Mouse (Mus musculus) kidney, postnatal 4 days (tissue): Measurements from ENCODE around the gene Olfr311.
"Not testable (repeated sequence)": the region's sequence is repeated elsewhere in the genome, so short reads cannot be mapped to it uniquely, and the experiment has no call there.

ENCODE experiments used
- DNase-seq, 2 experiments: peaks; one replicate each; pipeline ENCODE4 v3.0.0; 2021; ENCODE audit warnings: mixed read lengths in 2 of 2

The Olfr311 gene

GRCm38 (mm10) chr11:58838951-58839350, at the start of gene Olfr311:
TSS of gene Olfr311 (plus strand) at chr11:58839251.
- not testable (repeated sequence) for DNase-seq

GRCm38 (mm10) chr11:58789532-58789931, 49.5 kb upstream of the Olfr311 start:
- no peak for DNase-seq

- no peak for DNase-seq
Observed at GRCm38 (mm10) chr11:58790053-58790452, 49.0 kb upstream of the Olfr311 start.

GRCm38 (mm10) chr11:58790646-58791045, 48.4 kb upstream of the Olfr311 start:
- no peak for DNase-seq

- no peak for DNase-seq
Observed at GRCm38 (mm10) chr11:58795856-58796255, 43.2 kb upstream of the Olfr311 start.

GRCm38 (mm10) chr11:58796850-58797249, 42.2 kb upstream of the Olfr311 start:
- peak; percentile 9 to 13 for DNase-seq

GRCm38 (mm10) chr11:58799747-58800146, 39.3 kb upstream of the Olfr311 start:
- DNase-seq = no peak

GRCm38 (mm10) chr11:58801558-58802228, 37.4 kb upstream of the Olfr311 start, which contains the start of gene Fam183b:
TSS of gene Fam183b (minus strand) at chr11:58801960.
- DNase-seq = peak in 1 of 2 experiments; percentile 6

- DNase-seq = no peak
Observed at GRCm38 (mm10) chr11:58803871-58804270, 35.2 kb upstream of the Olfr311 start.

GRCm38 (mm10) chr11:58804393-58804792, 34.7 kb upstream of the Olfr311 start:
- DNase-seq = no peak

GRCm38 (mm10) chr11:58812001-58812400, 27.1 kb upstream of the Olfr311 start:
- no peak for DNase-seq

GRCm38 (mm10) chr11:58814700-58815099, 24.4 kb upstream of the Olfr311 start, which contains the start of gene Olfr313:
TSS of gene Olfr313 (plus strand) at chr11:58815000.
- not testable (repeated sequence) for DNase-seq

- no peak for DNase-seq
Observed at GRCm38 (mm10) chr11:58815676-58816075, 23.4 kb upstream of the Olfr311 start.

GRCm38 (mm10) chr11:58828937-58829336, 10.1 kb upstream of the Olfr311 start, which contains the start of gene Olfr312:
TSS of gene Olfr312 (plus strand) at chr11:58829237.
- not testable (repeated sequence) for DNase-seq

- DNase-seq = no peak
Observed at GRCm38 (mm10) chr11:58829764-58830163, 9.3 kb upstream of the Olfr311 start.

GRCm38 (mm10) chr11:58832541-58832940, 6.5 kb upstream of the Olfr311 start:
- DNase-seq = not testable (repeated sequence)

- DNase-seq = peak; percentile 78 to 87
Observed at GRCm38 (mm10) chr11:58846919-58847461, 7.9 kb downstream of the Olfr311 start, which contains the start of gene Gm12258. TSS of gene Gm12258 (plus strand) at chr11:58847158.

- DNase-seq = no peak
Observed at GRCm38 (mm10) chr11:58847636-58848035, 8.6 kb downstream of the Olfr311 start.

- no peak for DNase-seq
Observed at GRCm38 (mm10) chr11:58849731-58850130, 10.7 kb downstream of the Olfr311 start.

GRCm38 (mm10) chr11:58860744-58861143, 21.7 kb downstream of the Olfr311 start:
- no peak for DNase-seq

- peak; percentile 80 to 88 for DNase-seq
Observed at GRCm38 (mm10) chr11:58867039-58867953, 28.2 kb downstream of the Olfr311 start, which contains the start of gene 2810021J22Rik. TSS of gene 2810021J22Rik (plus strand) at chr11:58867216.

GRCm38 (mm10) chr11:58867954-58868330, 28.9 kb downstream of the Olfr311 start:
- peak in 1 of 2 experiments; percentile 18 for DNase-seq

- no peak for DNase-seq
Observed at GRCm38 (mm10) chr11:58870961-58871360, 31.9 kb downstream of the Olfr311 start.
